Mouse (Mus musculus): ENCODE measurements around the gene Adm. TPM values are rescaled to one million over a fixed set of nuclear protein-coding genes. Genes with fewer than 3 reads are reported as not detected.

Gene Adm
- total RNA-seq, 1 experiment: 6.2 TPM

DNA sequence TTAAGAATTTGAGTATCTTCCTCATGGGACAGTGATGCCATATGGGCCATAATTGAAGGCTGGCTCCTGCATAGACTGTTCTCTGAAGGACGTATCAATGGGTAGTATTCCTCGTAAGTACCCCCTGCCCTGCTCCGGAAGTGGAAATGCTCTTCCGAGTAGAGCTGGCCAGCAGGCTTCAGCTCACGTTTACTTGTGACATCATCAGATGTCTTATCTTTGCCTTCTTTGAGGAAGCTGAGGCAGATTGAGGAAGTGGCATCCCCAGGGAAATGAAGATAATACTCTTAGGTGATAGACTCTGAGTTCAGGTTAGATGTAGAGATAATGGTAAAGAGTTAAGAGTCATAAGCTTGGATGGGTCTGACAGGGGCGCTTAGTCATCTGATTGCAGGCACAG lies 18.4 kb downstream of the Adm start:
- Histone ChIP-seq H3K9me3 (ENCODE audit: control insufficient read depth, insufficient read depth, low read depth, low read length) (no peaks in the 10 kb centered on the region), H3K9ac (ENCODE audit: insufficient read depth, low read depth, low read length, poor library complexity, severe bottlenecking) (no peak overlapping the region), H3K36me3 (ENCODE audit: control insufficient read depth, insufficient read depth, low read length, poor library complexity, severe bottlenecking) (no peaks in the 10 kb centered on the region), H3K27ac (ENCODE audit: insufficient read depth, low read depth, low read length, poor library complexity, severe bottlenecking) (no peak overlapping the region), H3K4me3 (ENCODE audit: insufficient read depth in 1 of 2, low read depth in 1 of 2, low read length in 2 of 2, poor library complexity in 1 of 2, severe bottlenecking in 1 of 2) (no peak overlapping the region), H3K4me1 (ENCODE audit: control insufficient read depth in 2 of 2, insufficient read depth in 2 of 2, low read length in 2 of 2, poor library complexity in 1 of 2) (peaks cover 0 to 2% of the 10 kb centered on the region in 2 experiments; a peak in 2 of 4 replicates)
- TF ChIP-seq ZNF384 (IDR thresholded peaks at IDR 0.05; ENCODE audit: low read depth, low read length) (no peak), ZC3H11A (IDR thresholded peaks at IDR 0.05; ENCODE audit: borderline replicate concordance, low read depth, low read length) (no peak), CHD2 (IDR thresholded peaks at IDR 0.05; ENCODE audit: low read depth, low read length) (no peak), HCFC1 (IDR thresholded peaks at IDR 0.05; ENCODE audit: borderline replicate concordance, insufficient read depth, low read length) (no peak), MAFK (IDR thresholded peaks at IDR 0.05; ENCODE audit: insufficient read depth, low read depth, low read length) (no peak)
- in situ Hi-C loops (cut with MboI; ENCODE audit: low sequenced_read_pairs in 2 of 2, unreplicated experiment in 2 of 2): loop anchor here (25.0 kb wide), 2 partner anchors 259 to 484 kb away; no protein-coding TSS in a partner anchor
- no peak for DNase-seq (ENCODE audit: low read depth, low spot score)

DNA sequence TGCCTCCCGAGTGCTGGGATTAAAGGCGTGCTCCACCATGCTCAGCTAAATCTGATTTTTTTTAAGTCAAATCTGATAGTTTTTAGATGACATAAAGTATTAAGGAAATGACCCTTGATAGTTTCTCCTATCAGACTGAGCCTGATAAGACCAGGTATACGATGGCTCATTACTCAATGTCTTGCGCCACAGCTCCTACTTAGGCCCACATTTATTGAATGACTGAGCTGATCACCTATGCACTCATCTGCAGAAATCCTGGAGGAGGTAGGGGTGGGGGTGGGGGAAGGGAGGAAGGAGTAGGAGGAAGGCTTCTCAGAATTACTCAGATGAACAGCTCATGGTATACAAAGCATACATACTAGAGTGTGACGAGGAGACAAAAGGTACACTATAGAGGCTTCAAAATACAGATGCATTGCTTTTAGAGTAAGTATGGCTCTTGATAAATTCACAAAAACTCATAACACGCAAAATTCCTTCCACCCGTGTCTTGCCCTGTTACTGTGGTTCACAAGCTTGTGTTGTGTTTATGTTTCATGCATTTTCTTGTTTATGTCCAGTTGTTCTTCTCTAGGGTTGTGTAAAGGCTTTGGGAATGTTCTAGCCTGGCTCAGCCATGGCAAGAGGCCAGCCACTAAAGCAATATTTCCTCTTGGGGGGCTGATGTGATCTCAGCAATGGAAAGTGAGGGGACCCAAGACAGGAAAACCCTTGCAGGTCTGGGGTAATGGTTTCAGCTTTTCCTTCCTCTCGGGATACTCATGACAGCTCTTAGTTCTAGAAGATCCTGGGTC lies 19.3 kb downstream of the Adm start:
- Histone ChIP-seq H3K36me3 (ENCODE audit: control insufficient read depth, insufficient read depth, low read length, poor library complexity, severe bottlenecking) (no peaks in the 10 kb centered on the region), H3K4me3 (ENCODE audit: insufficient read depth in 1 of 2, low read depth in 1 of 2, low read length in 2 of 2, poor library complexity in 1 of 2, severe bottlenecking in 1 of 2) (no peak overlapping the region), H3K4me1 (ENCODE audit: control insufficient read depth in 2 of 2, insufficient read depth in 2 of 2, low read length in 2 of 2, poor library complexity in 1 of 2) (peaks cover 0 to 2% of the 10 kb centered on the region in 2 experiments; a peak in 2 of 4 replicates), H3K9ac (ENCODE audit: insufficient read depth, low read depth, low read length, poor library complexity, severe bottlenecking) (no peak overlapping the region), H3K27ac (ENCODE audit: insufficient read depth, low read depth, low read length, poor library complexity, severe bottlenecking) (no peak overlapping the region), H3K9me3 (ENCODE audit: control insufficient read depth, insufficient read depth, low read depth, low read length) (no peaks in the 10 kb centered on the region)
- in situ Hi-C loops (cut with MboI; ENCODE audit: low sequenced_read_pairs in 2 of 2, unreplicated experiment in 2 of 2): loop anchor here (25.0 kb wide), 2 partner anchors 260 to 485 kb away; no protein-coding TSS in a partner anchor
- TF ChIP-seq MAFK (IDR thresholded peaks at IDR 0.05; ENCODE audit: insufficient read depth, low read depth, low read length): no peak
- TF ChIP-seq HCFC1 (IDR thresholded peaks at IDR 0.05; ENCODE audit: borderline replicate concordance, insufficient read depth, low read length): no peak
- TF ChIP-seq ZNF384 (IDR thresholded peaks at IDR 0.05; ENCODE audit: low read depth, low read length): no peak
- TF ChIP-seq ZC3H11A (IDR thresholded peaks at IDR 0.05; ENCODE audit: borderline replicate concordance, low read depth, low read length): no peak
- TF ChIP-seq CHD2 (IDR thresholded peaks at IDR 0.05; ENCODE audit: low read depth, low read length): no peak
- DNase-seq (ENCODE audit: low read depth, low spot score): no peak

DNA sequence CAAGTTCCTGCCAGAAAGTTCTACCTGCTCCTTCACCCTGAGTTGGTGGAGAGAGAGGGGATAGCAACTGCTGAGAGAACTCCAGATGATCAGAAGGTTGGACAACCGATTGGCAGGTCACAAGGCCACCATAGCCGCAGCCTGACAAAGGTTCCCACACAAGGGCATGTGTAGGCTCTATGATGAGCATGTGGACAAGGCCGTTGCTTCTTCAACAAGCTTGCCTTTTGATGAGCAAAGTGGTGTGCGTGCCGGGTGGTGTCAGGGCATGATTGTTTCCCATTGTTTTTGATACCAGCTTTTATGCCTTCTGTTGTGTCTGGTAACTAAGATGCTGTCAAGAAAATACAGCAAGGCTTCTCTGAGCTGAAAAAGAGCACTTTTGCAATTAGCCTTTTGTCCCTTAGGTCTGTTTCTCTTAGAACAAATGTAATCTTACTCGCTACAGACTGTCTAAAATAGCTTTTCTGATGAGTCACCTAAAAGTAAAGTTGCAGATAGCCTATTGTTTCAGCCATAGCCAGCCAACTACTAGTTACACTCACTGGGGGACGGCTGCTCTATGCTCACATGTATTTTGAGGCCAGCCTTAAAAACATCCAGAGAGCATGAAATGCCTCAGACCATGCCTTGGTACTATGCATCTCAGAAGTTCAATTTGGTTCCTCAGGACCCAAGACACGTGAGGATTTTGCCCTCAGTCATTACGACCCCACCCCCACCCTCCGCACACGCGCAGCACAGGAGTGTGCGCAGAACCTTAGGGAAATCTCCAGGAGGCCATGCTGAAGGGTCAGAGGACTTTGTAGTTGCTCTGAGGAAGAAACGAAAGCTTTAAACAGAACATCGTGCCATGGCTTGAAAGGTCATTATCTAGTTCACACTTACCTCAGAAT lies 20.3 kb downstream of the Adm start:
- H3K27ac ChIP-seq (ENCODE audit: insufficient read depth, low read depth, low read length, poor library complexity, severe bottlenecking): no peak overlapping the region
- H3K36me3 ChIP-seq (ENCODE audit: control insufficient read depth, insufficient read depth, low read length, poor library complexity, severe bottlenecking): no peaks in the 10 kb centered on the region
- H3K9me3 ChIP-seq (ENCODE audit: control insufficient read depth, insufficient read depth, low read depth, low read length): no peaks in the 10 kb centered on the region
- H3K4me1 ChIP-seq (ENCODE audit: control insufficient read depth in 2 of 2, insufficient read depth in 2 of 2, low read length in 2 of 2, poor library complexity in 1 of 2): peaks cover 0 to 2% of the 10 kb centered on the region in 2 experiments; a peak in 2 of 4 replicates
- no peak for TF ChIP-seq ZNF384 (IDR thresholded peaks at IDR 0.05; ENCODE audit: low read depth, low read length)
- TF ChIP-seq MAFK (IDR thresholded peaks at IDR 0.05; ENCODE audit: insufficient read depth, low read depth, low read length): no peak
- no peak for TF ChIP-seq HCFC1 (IDR thresholded peaks at IDR 0.05; ENCODE audit: borderline replicate concordance, insufficient read depth, low read length)
- no peak for TF ChIP-seq CHD2 (IDR thresholded peaks at IDR 0.05; ENCODE audit: low read depth, low read length)
- TF ChIP-seq ZC3H11A (IDR thresholded peaks at IDR 0.05; ENCODE audit: borderline replicate concordance, low read depth, low read length): no peak
- DNase-seq (ENCODE audit: low read depth, low spot score): no peak
- in situ Hi-C loops (cut with MboI; ENCODE audit: low sequenced_read_pairs in 2 of 2, unreplicated experiment in 2 of 2): loop anchor here (25.0 kb wide), 2 partner anchors 261 to 486 kb away; no protein-coding TSS in a partner anchor
- 0 out of 4 replicates have a peak overlapping the region, but pooled peaks of 1 of the 2 experiments have one; percentile 15 for H3K4me3 ChIP-seq (ENCODE audit: insufficient read depth in 1 of 2, low read depth in 1 of 2, low read length in 2 of 2, poor library complexity in 1 of 2, severe bottlenecking in 1 of 2)
- no peak overlapping the region for H3K9ac ChIP-seq (ENCODE audit: insufficient read depth, low read depth, low read length, poor library complexity, severe bottlenecking)

DNA sequence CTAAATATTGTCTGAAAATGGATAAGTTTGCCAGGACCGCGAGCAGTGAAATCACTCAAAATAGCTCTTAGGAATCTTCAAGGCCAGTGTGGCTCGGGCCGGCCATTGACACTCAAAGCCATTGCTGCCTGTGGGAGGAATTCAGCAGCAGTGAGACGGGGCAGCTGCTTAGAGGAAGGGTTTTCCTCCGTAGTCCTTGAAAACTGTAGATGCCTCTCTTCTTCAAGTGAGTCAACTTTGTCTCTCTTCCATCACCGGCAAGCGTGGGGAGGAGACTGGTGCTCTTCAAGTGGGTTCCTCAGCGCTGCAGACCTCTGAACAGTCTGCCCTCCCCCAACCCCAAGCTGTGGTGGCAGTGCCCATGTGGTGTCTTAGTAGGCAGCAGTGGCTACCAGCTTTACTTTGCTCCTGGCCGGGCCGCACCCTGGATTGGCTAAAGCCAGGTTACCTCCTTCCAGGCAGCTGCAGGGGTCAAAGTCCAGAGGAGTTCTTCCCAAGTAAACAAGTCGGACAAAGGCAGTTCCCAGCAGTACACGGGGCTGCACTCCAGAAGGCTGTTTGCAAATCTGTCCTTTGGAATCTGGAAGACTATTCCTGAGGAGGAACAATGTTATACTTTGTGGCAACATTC lies 21.1 kb downstream of the Adm start:
- Histone ChIP-seq H3K27ac (ENCODE audit: insufficient read depth, low read depth, low read length, poor library complexity, severe bottlenecking) (no peak overlapping the region), H3K4me3 (ENCODE audit: insufficient read depth in 1 of 2, low read depth in 1 of 2, low read length in 2 of 2, poor library complexity in 1 of 2, severe bottlenecking in 1 of 2) (peak overlapping the region in 1 of 2 experiments; percentile 15; a peak in 1 of 4 replicates), H3K36me3 (ENCODE audit: control insufficient read depth, insufficient read depth, low read length, poor library complexity, severe bottlenecking) (no peaks in the 10 kb centered on the region), H3K4me1 (ENCODE audit: control insufficient read depth in 2 of 2, insufficient read depth in 2 of 2, low read length in 2 of 2, poor library complexity in 1 of 2) (peaks cover 0 to 2% of the 10 kb centered on the region in 2 experiments; a peak in 2 of 4 replicates), H3K9me3 (ENCODE audit: control insufficient read depth, insufficient read depth, low read depth, low read length) (no peaks in the 10 kb centered on the region), H3K9ac (ENCODE audit: insufficient read depth, low read depth, low read length, poor library complexity, severe bottlenecking) (no peak overlapping the region)
- DNase-seq (ENCODE audit: low read depth, low spot score): no peak
- TF ChIP-seq HCFC1 (IDR thresholded peaks at IDR 0.05; ENCODE audit: borderline replicate concordance, insufficient read depth, low read length): no peak
- TF ChIP-seq ZC3H11A (IDR thresholded peaks at IDR 0.05; ENCODE audit: borderline replicate concordance, low read depth, low read length): no peak
- TF ChIP-seq ZNF384 (IDR thresholded peaks at IDR 0.05; ENCODE audit: low read depth, low read length): no peak
- no peak for TF ChIP-seq MAFK (IDR thresholded peaks at IDR 0.05; ENCODE audit: insufficient read depth, low read depth, low read length)
- no peak for TF ChIP-seq CHD2 (IDR thresholded peaks at IDR 0.05; ENCODE audit: low read depth, low read length)
- in situ Hi-C loops (cut with MboI; ENCODE audit: low sequenced_read_pairs in 2 of 2, unreplicated experiment in 2 of 2): loop anchor here (25.0 kb wide), 2 partner anchors 261 to 486 kb away; no protein-coding TSS in a partner anchor
